Mouse (Mus musculus) bone marrow, adult 2 months (tissue): ENCODE measurements around the gene Traf3.

Experiments used
- CTCF ChIP-seq: fragments of 200-500 bp; IDR thresholded peaks from 2 replicates; pipeline ENCODE4 v1.5.1; 2011; ENCODE audit warnings: low read length, control low read depth; ENCODE audit not compliant: control insufficient read depth, insufficient read depth
- POLR2A ChIP-seq: fragments of 200-500 bp; IDR thresholded peaks from 2 replicates; pipeline ENCODE4 v1.6.1; 2011; ENCODE audit warnings: low read depth, mild to moderate bottlenecking, control low read depth, low read length, borderline replicate concordance; ENCODE audit not compliant: control insufficient read depth

GRCm38 (mm10) chr12:111309931-111310330 lies 143.8 kb downstream of the Traf3 start:
- TF ChIP-seq CTCF, result no peak
- no peak for TF ChIP-seq POLR2A
